Mouse (Mus musculus) c-Kit-positive CD71-positive TER-119-negative erythroid progenitor cells, embryonic 14.5 days (primary cell): ENCODE data around the gene Tec.
"Not testable (repeated sequence)": the region's sequence is repeated elsewhere in the genome, so short reads cannot be mapped to it uniquely, and the experiment has no call there.

Experiments used
- DNase-seq: peaks from one replicate; pipeline ENCODE4 v3.0.0-alpha.2; 2013; ENCODE audit warnings: low read depth

Tec gene

DNA sequence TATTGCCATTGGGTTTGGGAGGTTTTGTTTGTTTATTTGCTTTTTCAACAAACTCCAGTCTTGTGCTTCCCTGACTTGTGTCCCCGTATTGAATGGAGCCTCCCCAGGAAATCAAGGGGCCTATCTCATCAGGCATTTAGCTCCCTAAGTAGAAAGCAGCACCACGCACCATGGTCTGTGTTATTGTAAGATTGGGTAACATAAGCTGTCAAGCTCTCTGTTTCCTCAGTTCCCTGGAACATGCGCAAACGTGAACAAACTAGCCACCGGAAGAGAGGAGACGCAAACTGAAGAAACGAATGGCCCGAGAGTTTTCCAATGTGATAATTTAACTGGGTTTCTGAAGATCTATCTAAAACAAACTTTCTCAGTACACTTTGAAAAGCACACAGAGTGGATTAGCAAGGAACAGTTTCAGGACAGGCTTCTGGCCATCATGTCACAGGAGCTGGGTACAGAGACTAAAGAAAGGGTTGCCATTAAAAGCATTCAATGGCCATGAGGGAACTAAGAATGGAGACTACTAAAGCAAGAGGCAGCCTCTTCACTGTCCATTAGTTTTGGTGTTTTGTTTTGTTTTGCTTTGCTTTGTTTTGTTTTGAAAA lies 48.1 kb downstream of the Tec start:
- DNase-seq, result no peak

DNA sequence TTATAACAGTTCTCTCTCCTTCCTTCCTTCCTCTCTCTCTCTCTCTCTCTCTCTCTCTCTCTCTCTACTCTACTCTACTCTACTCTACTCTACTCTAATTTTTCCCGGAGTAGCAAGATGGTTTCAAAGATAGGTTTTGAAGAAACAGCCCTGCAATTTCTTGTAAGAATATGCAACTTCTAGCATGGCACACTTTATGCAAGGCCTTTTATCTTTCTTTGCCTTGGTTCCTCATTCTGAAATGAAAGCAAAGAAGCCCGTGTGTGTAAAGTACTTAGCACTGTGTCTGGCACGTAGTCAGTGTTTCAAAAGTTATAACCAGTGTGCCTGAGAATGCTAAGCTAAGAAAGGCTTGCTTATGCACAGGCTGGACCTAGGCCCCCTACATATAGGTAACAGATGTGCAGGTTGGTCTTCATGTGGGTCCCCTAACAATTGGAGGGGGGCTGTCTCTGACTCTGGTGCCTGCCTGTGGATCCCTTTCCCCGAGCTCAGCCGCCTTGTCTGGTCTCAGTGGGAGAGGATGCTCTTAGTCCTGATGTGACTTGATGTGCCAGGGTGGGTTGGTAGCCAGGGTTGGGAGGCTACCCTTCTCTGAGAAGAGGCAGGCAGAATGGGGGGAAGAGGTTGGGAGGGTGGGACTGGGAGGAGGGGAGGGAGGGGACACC lies 49.6 kb downstream of the Tec start:
- no peak for DNase-seq

DNA sequence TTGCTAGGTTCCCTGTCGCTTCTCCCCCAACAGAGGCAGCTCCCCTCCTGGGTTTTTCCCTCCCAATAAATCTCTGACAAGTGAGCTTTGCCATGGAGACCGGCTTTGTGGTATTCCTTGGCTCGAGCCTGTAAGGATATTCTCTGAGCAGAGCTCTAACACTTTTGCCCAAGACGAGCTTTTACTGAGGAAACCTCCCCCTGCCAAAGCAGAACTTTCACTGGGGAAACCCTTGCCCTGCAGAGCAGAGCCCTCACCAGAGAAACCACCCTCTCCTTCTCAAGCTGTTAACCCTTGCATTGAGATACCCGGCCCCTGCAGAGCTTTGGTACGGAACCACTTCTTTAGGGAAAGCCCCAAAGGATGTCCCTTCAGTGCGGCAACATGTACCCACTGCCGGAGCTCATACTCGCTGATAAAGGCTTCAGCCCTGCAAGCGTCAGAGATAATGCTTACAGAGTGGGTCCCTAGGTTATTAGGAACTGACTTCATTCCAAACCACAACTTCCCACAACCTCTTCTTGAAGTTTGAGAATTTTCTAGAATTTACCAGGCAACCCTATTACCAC lies 50.7 kb downstream of the Tec start:
- DNase-seq, result no peak

DNA sequence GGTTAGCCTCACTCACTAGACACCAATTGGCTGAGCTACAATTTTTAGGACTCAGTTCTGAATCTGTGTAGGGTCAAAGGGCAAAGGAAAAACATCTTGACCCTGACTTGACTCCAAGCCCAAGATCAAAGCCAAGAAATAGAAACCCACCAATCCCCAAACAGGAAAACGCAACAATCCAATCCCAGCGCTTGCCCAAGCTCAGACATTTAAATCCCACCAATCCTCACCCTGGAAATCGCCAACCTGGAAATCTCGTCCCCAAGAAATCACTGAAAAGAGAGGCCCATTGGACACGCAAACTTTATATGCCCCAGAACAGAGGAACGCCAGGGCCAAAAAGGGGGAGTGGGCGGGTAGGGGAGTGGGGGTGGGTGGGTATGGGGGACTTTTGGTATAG lies 51.3 kb downstream of the Tec start:
- not testable (repeated sequence) for DNase-seq

DNA sequence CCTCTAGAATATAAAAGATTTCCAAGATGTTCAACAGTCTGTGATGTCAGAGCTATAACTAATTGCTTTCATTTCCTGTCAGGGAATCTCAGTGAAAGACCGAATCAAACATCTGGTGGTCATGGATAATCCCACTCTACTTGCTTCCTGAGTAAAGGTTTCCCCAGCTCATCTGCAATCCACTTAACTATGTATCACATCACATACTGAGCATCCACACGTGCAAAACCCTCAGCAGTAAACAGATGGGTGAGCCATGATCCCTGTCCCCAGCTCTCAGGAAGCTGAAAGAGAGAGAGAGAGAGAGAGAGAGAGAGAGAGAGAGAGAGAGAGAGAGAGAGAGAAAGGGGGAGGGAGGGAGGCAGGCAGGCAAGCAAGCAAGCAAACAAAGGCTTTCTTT lies 51.8 kb downstream of the Tec start:
- DNase-seq, result no peak

DNA sequence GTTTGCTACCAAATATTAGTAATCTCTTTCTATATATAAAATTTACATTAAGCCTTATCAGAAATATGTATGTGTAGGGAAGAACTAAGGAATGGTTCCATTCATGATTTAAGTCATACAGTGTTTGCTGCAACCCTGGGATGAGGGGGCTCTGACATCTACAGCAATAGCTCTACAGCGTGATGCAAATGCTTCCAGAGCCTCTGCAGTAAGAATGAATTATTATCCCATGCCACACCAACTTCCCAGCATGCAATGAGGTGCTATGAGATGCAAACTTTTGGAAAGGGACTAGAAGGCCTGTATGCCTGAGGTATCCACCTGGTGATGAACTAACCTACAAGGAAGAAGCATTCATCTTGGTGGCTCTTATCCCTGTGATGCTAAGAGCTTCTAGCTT lies 52.2 kb downstream of the Tec start:
- DNase-seq, result no peak

GRCm38 (mm10) chr5:72815361-72815760 lies 52.9 kb downstream of the Tec start:
- no peak for DNase-seq

GRCm38 (mm10) chr5:72814072-72814471 lies 54.2 kb downstream of the Tec start:
- DNase-seq, result no peak

GRCm38 (mm10) chr5:72812908-72813307 lies 55.4 kb downstream of the Tec start:
- DNase-seq, result no peak

GRCm38 (mm10) chr5:72812328-72812727 lies 56.0 kb downstream of the Tec start:
- DNase-seq, result no peak

DNA sequence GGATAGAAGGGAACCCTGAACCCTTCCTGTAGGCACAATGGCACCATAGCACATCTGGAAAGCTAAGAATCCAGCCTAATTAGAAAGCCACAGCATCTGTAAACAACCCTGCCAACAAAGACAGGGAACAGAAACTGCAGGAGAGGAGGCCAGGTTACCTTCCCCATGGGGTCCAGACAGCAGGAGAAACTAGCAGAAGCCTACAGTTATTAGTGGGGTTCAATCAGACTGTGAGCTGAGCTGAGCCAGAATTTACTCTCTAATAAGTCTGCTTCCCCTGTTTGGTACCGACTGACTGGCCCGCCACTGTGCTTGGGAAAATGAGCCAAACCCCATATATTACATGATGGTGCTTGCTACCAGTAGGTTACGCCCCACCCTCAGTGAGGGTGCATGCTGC lies 56.9 kb downstream of the Tec start:
- DNase-seq, result no peak

DNA sequence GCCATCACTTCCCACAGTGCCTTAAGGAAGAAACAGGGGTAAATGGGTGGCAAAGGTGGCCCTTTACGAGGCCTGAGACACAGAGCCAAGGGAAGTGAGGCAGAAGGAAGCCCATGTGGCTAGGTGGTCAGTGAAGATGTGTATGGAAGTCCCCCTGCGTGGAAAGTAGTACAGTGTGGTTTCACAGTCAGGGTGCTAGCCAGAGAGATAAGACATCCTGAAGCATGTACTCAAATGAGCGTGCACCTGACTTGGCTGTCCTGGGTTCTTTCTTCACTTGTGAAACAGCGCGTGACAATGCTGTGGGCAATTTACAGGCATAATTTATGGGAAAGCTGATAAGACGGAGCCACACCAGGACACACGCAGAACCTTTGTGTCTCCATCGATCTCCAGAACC lies 57.3 kb downstream of the Tec start:
- DNase-seq, result no peak

DNA sequence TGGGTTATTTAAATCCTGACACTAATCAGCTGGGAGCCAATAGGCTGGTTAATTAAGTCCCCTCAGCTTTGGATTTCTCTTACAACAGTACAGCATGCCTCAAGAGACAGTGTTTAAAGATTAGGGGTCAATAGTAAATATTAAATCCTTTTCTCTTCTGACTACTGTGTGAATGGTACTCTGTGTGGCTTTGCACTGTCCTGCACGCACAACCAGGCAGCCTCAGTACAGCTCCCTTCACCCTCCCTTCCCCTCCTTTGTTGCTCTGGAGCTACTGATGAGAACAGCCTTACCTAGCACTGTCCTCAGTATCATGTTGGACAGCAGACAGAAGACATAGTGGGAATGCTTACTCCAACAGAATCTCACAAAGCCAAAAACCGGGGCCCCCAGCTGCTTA lies 58.8 kb downstream of the Tec start:
- no peak for DNase-seq

DNA sequence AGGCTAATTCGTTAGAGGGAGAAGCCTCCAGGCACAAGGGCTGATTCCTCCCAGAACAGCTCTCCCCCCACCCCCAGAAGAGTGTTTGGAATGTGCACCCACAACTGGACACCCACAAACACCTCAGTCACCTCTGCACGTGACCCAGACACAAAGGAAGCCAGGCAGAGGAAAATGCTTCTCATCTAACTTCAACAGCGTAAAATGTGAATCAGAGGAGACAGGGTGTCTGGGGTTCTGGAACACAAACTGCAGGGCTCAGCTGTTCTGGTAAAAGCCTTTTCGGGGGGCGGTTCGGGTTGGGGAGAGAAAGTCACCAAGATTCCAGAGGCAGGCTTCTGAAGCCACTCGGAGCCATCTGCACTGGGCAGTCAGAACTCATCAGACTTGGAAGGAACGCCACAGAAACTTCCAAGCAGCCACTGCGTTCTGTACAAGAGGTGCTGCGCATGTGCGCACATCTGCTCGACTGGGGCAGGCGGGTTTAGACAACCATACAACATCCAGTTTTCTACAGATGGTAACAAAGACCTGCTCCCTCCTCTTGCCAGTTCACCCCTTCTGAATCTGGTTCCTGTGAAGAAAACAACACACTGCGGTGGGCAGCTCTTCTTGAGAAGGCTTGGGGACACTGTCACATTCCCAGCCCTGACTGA lies 59.7 kb downstream of the Tec start:
- no peak for DNase-seq

DNA sequence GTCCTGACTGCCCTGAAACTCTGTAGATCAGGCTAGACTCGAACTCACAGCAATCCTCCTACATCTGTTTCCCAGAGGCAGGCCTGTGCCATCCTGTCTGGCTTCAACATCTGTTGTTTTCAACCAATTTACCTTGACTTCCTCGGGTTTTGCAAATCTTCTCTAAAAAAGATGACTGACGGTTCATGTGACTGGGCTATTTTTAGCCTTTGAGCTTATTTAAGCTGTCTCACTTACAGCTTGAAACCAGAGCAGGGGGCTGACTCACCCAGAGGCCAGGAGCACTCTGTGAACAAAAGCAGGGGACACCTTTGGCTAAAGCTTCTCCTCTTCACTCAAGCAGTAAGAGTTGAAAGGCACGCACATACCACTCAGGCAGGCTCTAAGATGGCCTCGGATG lies 65.4 kb downstream of the Tec start:
- DNase-seq, result no peak

DNA sequence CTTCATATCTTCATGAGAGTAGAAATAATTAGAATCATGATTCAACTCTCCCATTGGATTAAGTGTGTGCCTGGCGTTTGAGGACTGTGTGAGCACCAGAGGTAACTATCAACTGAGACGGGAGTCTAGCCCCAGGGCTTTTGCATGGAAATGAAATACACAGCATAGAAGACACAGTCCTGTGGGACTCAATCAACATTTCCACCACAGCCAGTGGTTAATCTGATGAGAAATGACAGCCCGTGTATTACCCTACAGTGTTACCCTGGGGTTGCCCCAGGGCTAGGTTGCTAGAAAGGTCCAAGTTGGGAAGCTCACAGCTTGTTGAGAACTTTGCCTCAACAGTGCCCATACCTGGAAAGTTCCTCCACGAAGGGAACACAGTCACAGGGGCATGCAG lies 69.7 kb downstream of the Tec start:
- no peak for DNase-seq

GRCm38 (mm10) chr5:72796186-72796613 lies 72.1 kb downstream of the Tec start:
- no peak for DNase-seq

- DNase-seq, result no peak
Measured at GRCm38 (mm10) chr5:72793309-72793850, 74.9 kb downstream of the Tec start.

- DNase-seq, result no peak
Measured at GRCm38 (mm10) chr5:72791789-72792188, 76.5 kb downstream of the Tec start.

DNA sequence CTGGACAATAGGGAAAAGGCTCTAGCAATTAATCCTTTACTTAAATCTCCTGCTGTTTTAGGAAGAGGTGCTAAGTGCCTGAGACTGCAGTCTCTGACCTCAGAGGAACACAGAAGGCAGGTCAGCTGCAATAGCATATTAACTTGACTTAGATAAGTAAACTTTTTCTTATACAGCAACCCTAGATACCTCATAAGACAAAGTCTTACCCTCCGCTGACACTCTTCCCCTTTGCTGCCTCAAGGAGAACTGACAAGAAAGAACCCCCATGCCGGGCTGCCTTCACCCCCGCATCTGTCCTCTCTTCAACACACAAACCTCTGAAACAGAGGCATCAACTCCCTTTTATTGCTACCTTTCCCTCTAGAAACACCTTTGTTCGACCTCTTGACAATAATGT lies 76.9 kb downstream of the Tec start:
- DNase-seq, result no peak

DNA sequence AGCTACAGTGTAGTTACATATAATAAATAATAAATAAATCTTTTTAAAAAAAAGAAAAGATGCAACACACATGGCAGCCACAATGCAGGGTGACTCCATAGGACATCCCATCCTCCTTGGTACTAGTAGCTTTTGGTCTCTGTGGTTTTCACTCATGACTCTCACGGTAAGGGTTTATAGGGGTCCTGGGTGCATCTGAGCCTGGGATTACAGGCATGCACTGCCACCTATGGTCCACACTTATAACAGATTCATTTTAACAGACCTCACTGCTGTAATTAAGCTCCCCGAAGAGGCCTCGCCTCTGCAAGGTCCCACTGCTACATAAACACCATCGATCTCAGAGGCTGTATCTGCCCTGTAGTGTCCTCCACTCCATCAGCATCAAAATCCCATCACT lies 82.8 kb downstream of the Tec start:
- DNase-seq, result no peak

DNA sequence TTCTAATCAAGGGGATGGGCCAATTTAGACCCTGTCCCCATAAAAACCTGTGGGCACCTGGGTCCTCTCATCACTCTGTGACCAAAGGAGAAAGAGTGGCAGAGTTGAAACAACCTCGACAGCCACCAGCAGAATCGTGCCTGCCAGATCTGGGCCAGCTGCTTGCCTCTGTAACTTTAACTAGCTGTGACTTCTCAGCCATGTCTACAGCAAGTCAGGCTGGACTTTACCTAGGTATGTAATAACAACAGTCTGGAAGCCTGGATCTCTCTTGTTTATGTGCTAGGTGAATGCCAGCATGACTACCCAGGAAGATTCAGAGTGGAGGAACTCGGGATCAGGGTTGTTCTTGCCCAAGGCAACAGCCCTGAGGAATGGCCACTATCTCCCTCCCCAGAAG lies 83.6 kb downstream of the Tec start:
- no peak for DNase-seq

- no peak for DNase-seq
Measured at GRCm38 (mm10) chr5:72783957-72784356, 84.3 kb downstream of the Tec start.
